Mouse (Mus musculus): ENCODE data around the gene Erg.

DNA sequence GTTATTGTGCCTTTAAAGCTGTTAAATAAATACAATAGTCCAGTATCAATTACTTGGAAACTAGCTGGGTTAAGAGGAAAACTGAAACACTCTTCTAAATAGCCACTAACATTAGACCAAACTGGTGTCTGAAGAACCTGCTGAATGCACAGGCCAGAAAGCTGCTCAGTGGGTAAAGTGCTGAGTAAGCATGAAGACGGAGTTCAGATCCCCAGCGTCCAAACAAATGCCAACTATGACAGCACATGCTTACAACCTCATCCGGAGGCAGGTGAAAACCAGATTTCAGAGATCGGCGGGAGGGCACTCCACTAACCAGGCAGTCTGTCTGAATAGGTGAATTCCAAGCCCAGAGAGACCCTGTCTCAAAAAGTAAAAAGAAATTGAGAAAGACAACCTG is 41.6 kb downstream of the Erg start:
- TF ChIP-seq CTCF (IDR thresholded peaks at IDR 0.05; ENCODE audit: borderline replicate concordance, insufficient read depth, low read length) (no peak), POLR2A (IDR thresholded peaks at IDR 0.05; ENCODE audit: low read depth, low read length) (no peak)
